Mouse (Mus musculus): Measurements from ENCODE around the gene Myl4. TPM values are rescaled to one million over a fixed set of nuclear protein-coding genes. Genes with fewer than 3 reads are reported as not detected.
A peak's percentile ranks its signal among the peaks of the same experiment; 100 is the strongest.

Gene Myl4
- polyA plus RNA-seq, 1 experiment from 2014 or later, result 4.7 TPM

DNA sequence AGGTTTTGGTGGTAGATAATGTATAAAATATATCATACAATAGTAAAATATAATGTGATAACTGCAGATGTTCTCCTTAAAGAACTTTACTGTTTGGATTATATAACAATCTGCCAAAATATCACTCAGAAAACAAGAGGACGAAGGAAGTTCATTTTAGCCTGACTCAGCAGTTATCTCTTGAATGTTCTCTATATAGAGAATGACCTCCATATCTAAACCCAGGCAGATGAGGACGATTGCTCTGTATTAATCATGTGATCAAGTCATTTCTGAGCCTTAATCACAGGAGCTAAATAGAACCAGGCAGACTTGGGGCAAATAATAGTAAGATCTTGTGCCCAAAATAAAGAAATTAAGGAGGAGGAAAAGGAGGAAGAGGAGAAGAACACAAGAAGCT lies 6.0 kb upstream of the Myl4 start:
- Histone ChIP-seq H3K36me3 (ENCODE audit: control insufficient read depth, insufficient read depth, low read length) (no peaks in the 10 kb centered on the region), H3K9ac (ENCODE audit: low read depth, low read length) (no peak overlapping the region), H3K4me3 (ENCODE audit: low read length) (no peak overlapping the region), H3K27me3 (replicated peaks; ENCODE audit: control insufficient read depth, insufficient read depth, low read length) (no peaks in the 10 kb centered on the region), H3K4me1 (ENCODE audit: control insufficient read depth, insufficient read depth, low read length) (peaks cover 7% of the 10 kb centered on the region), H3K9me3 (ENCODE audit: control insufficient read depth, low read length) (no peaks in the 10 kb centered on the region), H3K4me2 (ENCODE audit: low read depth, low read length) (no peak overlapping the region), H3K27ac (ENCODE audit: low read length) (no peak overlapping the region)
- no peak for ATAC-seq
- 69% methylated on average over 2 of the region's 2 CpGs for WGBS

DNA sequence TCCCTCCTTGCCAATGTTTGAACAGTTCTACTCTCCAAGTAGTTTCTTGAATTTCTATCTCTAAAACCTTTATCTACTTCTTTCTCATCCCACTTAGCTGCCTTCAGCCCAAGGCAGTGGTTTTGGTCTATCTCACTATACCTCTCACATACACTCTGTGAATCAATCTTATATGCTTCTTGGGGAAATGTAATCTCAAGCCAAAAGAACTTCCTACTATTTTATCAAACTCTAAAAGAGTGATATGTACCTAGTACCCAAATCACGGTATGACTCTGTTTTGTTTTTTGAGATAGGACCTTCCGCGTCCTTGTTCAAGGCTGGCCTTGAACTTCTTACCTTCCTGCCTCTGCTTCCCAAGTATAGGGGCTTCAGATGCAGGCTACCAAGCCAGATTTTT lies 3.0 kb upstream of the Myl4 start:
- 88% methylated on average over 3 of the region's 3 CpGs for WGBS
- Histone ChIP-seq H3K9me3 (ENCODE audit: control insufficient read depth, low read length) (no peaks in the 10 kb centered on the region), H3K9ac (ENCODE audit: low read depth, low read length) (no peak overlapping the region), H3K4me2 (ENCODE audit: low read depth, low read length) (no peak overlapping the region), H3K36me3 (ENCODE audit: control insufficient read depth, insufficient read depth, low read length) (no peaks in the 10 kb centered on the region), H3K27me3 (replicated peaks; ENCODE audit: control insufficient read depth, insufficient read depth, low read length) (no peaks in the 10 kb centered on the region), H3K4me3 (ENCODE audit: low read length) (no peak overlapping the region), H3K4me1 (ENCODE audit: control insufficient read depth, insufficient read depth, low read length) (peaks cover 7% of the 10 kb centered on the region), H3K27ac (ENCODE audit: low read length) (no peak overlapping the region)
- ATAC-seq, result no peak

DNA sequence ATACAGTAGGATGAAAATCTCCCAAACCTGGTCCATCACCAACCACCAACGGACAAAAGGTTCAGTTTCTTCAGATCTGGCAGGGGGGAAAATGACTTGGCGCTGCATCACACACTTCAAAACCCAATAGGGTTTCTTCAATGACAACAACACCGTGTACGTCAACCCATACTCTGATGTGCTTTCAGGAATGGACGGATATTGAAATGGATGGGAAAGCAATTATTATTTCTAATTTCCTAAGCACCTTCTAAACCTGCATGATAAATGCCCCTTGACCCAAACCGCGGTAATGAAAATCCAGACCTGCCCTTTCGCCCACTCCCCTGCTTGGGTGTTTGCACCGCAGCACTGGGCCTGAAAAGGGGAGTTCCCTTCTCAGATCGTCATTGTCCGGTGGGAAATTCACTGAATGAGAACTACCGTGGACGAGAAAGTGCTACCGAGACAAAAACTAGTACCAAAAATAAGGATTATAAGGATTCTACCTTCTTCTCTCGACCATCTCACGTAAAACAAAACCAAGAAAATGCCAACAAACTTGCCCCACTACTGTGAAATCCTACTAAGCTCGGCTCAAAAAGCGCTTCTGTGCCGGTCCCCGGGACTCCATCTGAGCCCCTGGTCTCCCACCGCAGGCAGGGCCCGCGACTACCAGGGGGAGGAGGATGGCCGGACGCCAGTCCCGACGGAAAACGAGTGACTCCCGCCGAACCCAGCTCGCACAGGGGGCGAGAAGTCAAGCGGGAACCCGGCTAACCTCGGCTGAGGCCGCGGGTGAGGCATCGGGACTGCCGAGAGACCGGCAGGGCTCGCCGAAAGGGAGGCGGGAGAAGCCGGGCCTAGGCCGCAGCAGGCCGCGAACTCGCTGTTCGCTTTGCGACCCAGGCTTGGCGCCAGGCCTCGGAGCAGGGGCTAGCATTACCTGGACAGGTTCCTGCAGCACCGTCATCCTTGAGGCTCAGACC lies 741 bp upstream of the Myl4 start:
- WGBS, result under 1% methylated on average over 53 of the region's 53 CpGs
- ATAC-seq, result peak; percentile 86
- peak overlapping the region; percentile 100 for H3K9ac ChIP-seq (ENCODE audit: low read depth, low read length)

DNA sequence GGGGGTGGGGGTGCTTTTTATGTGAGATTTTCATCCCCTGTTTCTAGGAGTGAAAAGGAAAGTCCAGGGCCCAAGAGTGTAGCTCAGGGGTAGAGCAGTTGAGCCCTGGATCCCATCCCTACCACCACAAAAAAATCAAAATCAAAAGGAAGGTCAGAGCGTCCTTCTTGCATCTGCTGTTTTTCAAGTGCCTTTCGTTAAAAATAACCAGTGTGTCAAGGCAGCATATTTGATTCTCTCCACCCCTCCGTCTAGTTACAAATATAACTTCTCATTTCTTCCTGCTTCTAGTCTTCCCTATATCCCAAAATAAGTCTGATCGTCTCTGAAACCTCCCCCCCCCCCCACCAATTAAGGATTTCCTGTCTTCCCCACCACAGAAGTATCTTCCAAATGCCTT lies 7.6 kb downstream of the Myl4 start:
- Histone ChIP-seq H3K36me3 (ENCODE audit: control insufficient read depth, insufficient read depth, low read length) (no peaks in the 10 kb centered on the region), H3K27ac (ENCODE audit: low read length) (no peak overlapping the region), H3K4me1 (ENCODE audit: control insufficient read depth, insufficient read depth, low read length) (no peaks in the 10 kb centered on the region), H3K4me3 (ENCODE audit: low read length) (no peak overlapping the region), H3K9ac (ENCODE audit: low read depth, low read length) (no peak overlapping the region), H3K9me3 (ENCODE audit: control insufficient read depth, low read length) (no peaks in the 10 kb centered on the region), H3K27me3 (replicated peaks; ENCODE audit: control insufficient read depth, insufficient read depth, low read length) (no peaks in the 10 kb centered on the region), H3K4me2 (ENCODE audit: low read depth, low read length) (no peak overlapping the region)
- WGBS, result 70% methylated on average over 4 of the region's 4 CpGs
- no peak for ATAC-seq

More for the DNA sequence above, 741 bp upstream of the Myl4 start:
- Histone ChIP-seq H3K36me3 (ENCODE audit: control insufficient read depth, insufficient read depth, low read length) (no peaks in the 10 kb centered on the region), H3K27ac (ENCODE audit: low read length) (peak overlapping the region; percentile 93), H3K27me3 (replicated peaks; ENCODE audit: control insufficient read depth, insufficient read depth, low read length) (no peaks in the 10 kb centered on the region), H3K4me1 (ENCODE audit: control insufficient read depth, insufficient read depth, low read length) (peaks cover 7% of the 10 kb centered on the region), H3K4me2 (ENCODE audit: low read depth, low read length) (peak overlapping the region; percentile 83), H3K4me3 (ENCODE audit: low read length) (peak overlapping the region; percentile 97), H3K9me3 (ENCODE audit: control insufficient read depth, low read length) (no peaks in the 10 kb centered on the region)

DNA sequence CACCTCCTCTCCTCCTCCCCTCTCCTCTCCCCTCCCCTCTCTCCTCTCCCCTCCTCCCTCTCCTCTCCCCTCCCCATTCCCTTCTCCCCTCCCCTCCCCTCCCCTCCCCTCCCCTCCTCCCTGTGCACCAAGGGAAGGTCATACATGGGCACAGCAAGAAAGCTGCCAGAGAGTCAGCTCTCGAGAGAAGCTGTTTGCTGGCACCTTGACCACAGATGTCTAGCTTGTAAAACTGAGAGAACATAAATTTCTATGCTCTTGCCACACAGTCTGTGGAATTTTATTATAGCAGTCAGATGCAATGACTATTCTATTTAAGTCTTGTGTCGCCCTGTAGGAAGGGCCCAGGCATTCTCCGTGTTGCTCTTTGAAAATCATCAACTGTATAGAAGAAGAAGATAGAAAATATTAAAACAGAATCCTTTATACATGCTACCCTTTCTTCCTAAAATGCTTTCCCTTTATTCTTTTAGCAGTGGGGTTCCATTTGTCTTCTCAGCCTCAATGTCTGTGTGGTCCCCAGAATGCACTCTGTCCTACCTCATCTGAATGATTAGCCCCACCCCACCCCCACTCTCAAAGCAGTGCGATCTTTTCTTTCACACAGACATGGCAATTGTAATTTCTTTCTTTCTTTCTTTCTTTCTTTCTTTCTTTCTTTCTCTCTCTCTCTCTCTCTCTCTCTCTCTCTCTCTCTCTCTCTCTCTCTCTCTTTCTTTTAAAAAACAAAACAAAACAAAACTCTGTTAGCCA lies 8.4 kb downstream of the Myl4 start:
- Histone ChIP-seq H3K27me3 (replicated peaks; ENCODE audit: control insufficient read depth, insufficient read depth, low read length) (no peaks in the 10 kb centered on the region), H3K4me2 (ENCODE audit: low read depth, low read length) (no peak overlapping the region), H3K27ac (ENCODE audit: low read length) (no peak overlapping the region), H3K4me1 (ENCODE audit: control insufficient read depth, insufficient read depth, low read length) (no peaks in the 10 kb centered on the region), H3K9ac (ENCODE audit: low read depth, low read length) (no peak overlapping the region), H3K9me3 (ENCODE audit: control insufficient read depth, low read length) (no peaks in the 10 kb centered on the region), H3K4me3 (ENCODE audit: low read length) (no peak overlapping the region), H3K36me3 (ENCODE audit: control insufficient read depth, insufficient read depth, low read length) (no peaks in the 10 kb centered on the region)
- 53% methylated on average over 4 of the region's 4 CpGs for WGBS
- no peak for ATAC-seq

DNA sequence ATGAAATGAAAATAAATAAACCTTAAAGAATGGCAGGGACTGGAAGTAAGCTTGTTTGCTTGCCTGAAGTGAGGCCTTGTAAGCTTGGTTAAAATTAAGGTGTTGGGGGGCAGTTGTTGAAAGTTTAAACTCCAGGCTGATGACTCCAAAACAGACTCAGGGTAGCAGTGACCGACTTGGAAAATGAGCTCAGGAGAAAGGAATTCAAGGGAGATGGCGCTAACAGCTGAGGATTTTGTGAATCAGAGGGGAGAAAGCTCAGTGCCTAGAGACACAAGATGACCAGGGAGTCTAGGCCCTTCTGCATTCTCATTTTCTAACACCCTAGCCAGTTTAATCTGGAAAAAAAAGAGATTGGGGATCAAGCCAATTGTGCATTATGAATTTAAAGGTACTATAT lies 10.5 kb downstream of the Myl4 start:
- H3K27ac ChIP-seq (ENCODE audit: low read length), result no peak overlapping the region
- no peak overlapping the region for H3K4me3 ChIP-seq (ENCODE audit: low read length)
- no peaks in the 10 kb centered on the region for H3K36me3 ChIP-seq (ENCODE audit: control insufficient read depth, insufficient read depth, low read length)
- no peak overlapping the region for H3K4me2 ChIP-seq (ENCODE audit: low read depth, low read length)
- no peak for ATAC-seq
- H3K27me3 ChIP-seq (replicated peaks; ENCODE audit: control insufficient read depth, insufficient read depth, low read length), result no peaks in the 10 kb centered on the region
- no peaks in the 10 kb centered on the region for H3K4me1 ChIP-seq (ENCODE audit: control insufficient read depth, insufficient read depth, low read length)
- whole genome bisulfite sequencing, result 36% methylated on average over 2 of the region's 2 CpGs
- no peaks in the 10 kb centered on the region for H3K9me3 ChIP-seq (ENCODE audit: control insufficient read depth, low read length)
- H3K9ac ChIP-seq (ENCODE audit: low read depth, low read length), result no peak overlapping the region

DNA sequence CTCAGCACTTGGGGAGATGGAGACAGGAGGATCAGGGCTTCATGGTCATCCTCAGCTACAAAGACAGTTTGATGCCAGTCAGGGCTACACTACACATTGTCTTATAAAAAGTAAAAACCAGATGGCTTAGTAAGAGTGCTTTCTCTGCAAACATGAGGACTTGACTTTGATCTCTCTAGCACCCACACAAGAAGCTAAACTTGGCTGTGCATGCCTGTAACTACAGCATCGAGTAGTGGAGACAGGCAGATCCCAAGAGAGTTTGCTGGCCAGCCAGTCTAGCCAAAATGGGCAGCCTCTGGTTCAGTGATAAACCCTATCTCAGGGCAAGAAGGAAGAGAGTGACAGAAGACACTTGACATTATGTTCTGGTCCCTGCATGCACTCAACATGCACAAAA lies 13.0 kb downstream of the Myl4 start:
- Histone ChIP-seq H3K4me2 (ENCODE audit: low read depth, low read length) (no peak overlapping the region), H3K4me1 (ENCODE audit: control insufficient read depth, insufficient read depth, low read length) (no peaks in the 10 kb centered on the region), H3K9ac (ENCODE audit: low read depth, low read length) (no peak overlapping the region), H3K9me3 (ENCODE audit: control insufficient read depth, low read length) (no peaks in the 10 kb centered on the region), H3K36me3 (ENCODE audit: control insufficient read depth, insufficient read depth, low read length) (no peaks in the 10 kb centered on the region), H3K27ac (ENCODE audit: low read length) (no peak overlapping the region), H3K27me3 (replicated peaks; ENCODE audit: control insufficient read depth, insufficient read depth, low read length) (no peaks in the 10 kb centered on the region), H3K4me3 (ENCODE audit: low read length) (no peak overlapping the region)
- 72% methylated on average over 1 of the region's 1 CpGs for WGBS
- no peak for ATAC-seq

DNA sequence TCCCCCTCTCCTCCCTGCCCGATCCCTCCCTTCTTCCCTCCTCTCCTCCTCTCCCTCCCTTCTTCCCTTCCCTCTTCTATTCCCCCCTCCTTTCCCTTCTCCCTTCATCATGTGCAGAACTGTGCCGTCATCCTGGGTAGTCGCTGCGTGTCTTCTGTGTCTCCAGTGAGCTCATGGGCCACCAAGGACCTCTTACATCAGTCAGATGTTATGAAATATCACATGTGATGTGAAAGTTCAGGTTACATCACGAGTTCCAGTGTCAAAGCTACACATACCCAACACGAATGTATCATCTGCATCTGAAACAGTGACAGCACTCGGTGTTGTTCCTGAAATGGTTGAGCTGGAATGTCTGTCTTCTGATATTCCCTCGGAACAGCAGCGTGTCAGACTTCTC lies 14.7 kb downstream of the Myl4 start:
- Histone ChIP-seq H3K4me1 (ENCODE audit: control insufficient read depth, insufficient read depth, low read length) (no peaks in the 10 kb centered on the region), H3K27me3 (replicated peaks; ENCODE audit: control insufficient read depth, insufficient read depth, low read length) (no peaks in the 10 kb centered on the region), H3K4me3 (ENCODE audit: low read length) (no peak overlapping the region), H3K9me3 (ENCODE audit: control insufficient read depth, low read length) (0 out of 2 replicates have a peak, but pooled peaks cover 3% of the 10 kb centered on the region), H3K27ac (ENCODE audit: low read length) (no peak overlapping the region), H3K36me3 (ENCODE audit: control insufficient read depth, insufficient read depth, low read length) (no peaks in the 10 kb centered on the region), H3K9ac (ENCODE audit: low read depth, low read length) (no peak overlapping the region), H3K4me2 (ENCODE audit: low read depth, low read length) (no peak overlapping the region)
- 76% methylated on average over 9 of the region's 9 CpGs for WGBS
- ATAC-seq, result no peak

DNA sequence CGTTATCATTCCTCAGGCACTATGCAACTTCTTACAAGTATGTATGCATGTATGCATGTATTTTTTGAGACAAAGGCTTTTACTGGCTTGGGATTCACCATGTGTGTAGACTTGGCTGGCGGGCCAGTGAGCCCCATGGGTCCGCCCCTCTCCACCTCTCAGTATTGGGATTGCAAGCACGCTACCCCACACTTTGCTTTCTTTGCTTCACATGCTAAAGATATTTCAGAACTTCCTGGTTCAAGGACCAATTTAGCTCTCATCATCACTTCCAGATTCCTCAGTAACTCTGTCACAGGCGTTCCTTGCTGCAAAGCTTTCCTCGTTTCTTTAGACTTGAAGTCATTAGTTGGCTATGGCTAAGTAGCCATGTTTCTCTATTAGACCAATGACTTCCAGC lies 15.6 kb downstream of the Myl4 start:
- 86% methylated on average over 6 of the region's 6 CpGs for WGBS
- H3K27me3 ChIP-seq (replicated peaks; ENCODE audit: control insufficient read depth, insufficient read depth, low read length), result no peaks in the 10 kb centered on the region
- H3K36me3 ChIP-seq (ENCODE audit: control insufficient read depth, insufficient read depth, low read length), result no peaks in the 10 kb centered on the region
- no peak for ATAC-seq
- no peak overlapping the region for H3K27ac ChIP-seq (ENCODE audit: low read length)
- H3K9ac ChIP-seq (ENCODE audit: low read depth, low read length), result no peak overlapping the region
- no peak overlapping the region for H3K4me3 ChIP-seq (ENCODE audit: low read length)
- H3K9me3 ChIP-seq (ENCODE audit: control insufficient read depth, low read length), result 0 out of 2 replicates have a peak, but pooled peaks cover 3% of the 10 kb centered on the region
- H3K4me1 ChIP-seq (ENCODE audit: control insufficient read depth, insufficient read depth, low read length), result no peaks in the 10 kb centered on the region
- no peak overlapping the region for H3K4me2 ChIP-seq (ENCODE audit: low read depth, low read length)

Measured in intestine, embryonic 16.5 days (tissue).